Mouse (Mus musculus): Measurements from ENCODE around the gene Zcchc10. TPM values are rescaled to one million over a fixed set of nuclear protein-coding genes. Genes with fewer than 3 reads are reported as not detected.
"Not testable (repeated sequence)": the region's sequence is repeated elsewhere in the genome, so short reads cannot be mapped to it uniquely, and the experiment has no call there.

Gene Zcchc10
- polyA plus RNA-seq, 1 experiment from 2014 or later: 30.4 TPM

- WGBS: 93% methylated on average over 6 of the region's 6 CpGs
- peaks cover 7% of the 10 kb centered on the region for H3K4me1 ChIP-seq
- H3K36me3 ChIP-seq (replicated peaks): peaks cover 73% of the 10 kb centered on the region
- no peak overlapping the region for H3K27ac ChIP-seq (replicated peaks)
- H3K27me3 ChIP-seq (replicated peaks; ENCODE audit: low read depth, poor library complexity, severe bottlenecking): no peaks in the 10 kb centered on the region
- no peak for DNase-seq (ENCODE audit: low spot score)
- no peaks in the 10 kb centered on the region for H3K9me3 ChIP-seq
- H3K4me3 ChIP-seq: no peak overlapping the region
Observed at GRCm38 (mm10) chr11:53331121-53331520, 6.6 kb downstream of the Zcchc10 start.

- Histone ChIP-seq H3K36me3 (replicated peaks) (peaks cover 69% of the 10 kb centered on the region), H3K27ac (replicated peaks) (no peak overlapping the region), H3K9me3 (no peaks in the 10 kb centered on the region), H3K4me1 (peaks cover 7% of the 10 kb centered on the region), H3K4me3 (no peak overlapping the region), H3K27me3 (replicated peaks; ENCODE audit: low read depth, poor library complexity, severe bottlenecking) (no peaks in the 10 kb centered on the region)
- DNase-seq (ENCODE audit: low spot score): no peak
- 88% methylated on average over 14 of the region's 14 CpGs for WGBS
Observed at GRCm38 (mm10) chr11:53332076-53332680, 7.7 kb downstream of the Zcchc10 start.

GRCm38 (mm10) chr11:53335505-53336181, 11.2 kb downstream of the Zcchc10 start:
- Histone ChIP-seq H3K4me1 (peaks cover 7% of the 10 kb centered on the region), H3K27me3 (replicated peaks; ENCODE audit: low read depth, poor library complexity, severe bottlenecking) (no peaks in the 10 kb centered on the region), H3K36me3 (replicated peaks) (peaks cover 34% of the 10 kb centered on the region), H3K9me3 (no peaks in the 10 kb centered on the region), H3K27ac (replicated peaks) (no peak overlapping the region), H3K4me3 (no peak overlapping the region)
- WGBS: 35% methylated on average over 3 of the region's 3 CpGs
- no peak for DNase-seq (ENCODE audit: low spot score)

GRCm38 (mm10) chr11:53336182-53336571, 11.7 kb downstream of the Zcchc10 start:
- Histone ChIP-seq H3K36me3 (replicated peaks) (peaks cover 29% of the 10 kb centered on the region), H3K27me3 (replicated peaks; ENCODE audit: low read depth, poor library complexity, severe bottlenecking) (no peaks in the 10 kb centered on the region), H3K27ac (replicated peaks) (no peak overlapping the region), H3K4me3 (no peak overlapping the region), H3K4me1 (peaks cover 7% of the 10 kb centered on the region), H3K9me3 (no peaks in the 10 kb centered on the region)
- DNase-seq (ENCODE audit: low spot score): no peak

GRCm38 (mm10) chr11:53336924-53337323, 12.4 kb downstream of the Zcchc10 start:
- peaks cover 7% of the 10 kb centered on the region for H3K4me1 ChIP-seq
- H3K4me3 ChIP-seq: no peak overlapping the region
- H3K36me3 ChIP-seq (replicated peaks): peaks cover 22% of the 10 kb centered on the region
- no peak overlapping the region for H3K27ac ChIP-seq (replicated peaks)
- no peaks in the 10 kb centered on the region for H3K9me3 ChIP-seq
- H3K27me3 ChIP-seq (replicated peaks; ENCODE audit: low read depth, poor library complexity, severe bottlenecking): no peaks in the 10 kb centered on the region
- DNase-seq (ENCODE audit: low spot score): no peak
- whole genome bisulfite sequencing: 77% methylated on average over 1 of the region's 1 CpGs

- 62% methylated on average over 8 of the region's 8 CpGs for WGBS
Observed at GRCm38 (mm10) chr11:53337684-53338083, 13.2 kb downstream of the Zcchc10 start.

GRCm38 (mm10) chr11:53341019-53341418, 16.5 kb downstream of the Zcchc10 start:
- not testable (repeated sequence) for H3K9me3 ChIP-seq; H3K36me3 ChIP-seq (replicated peaks); H3K4me3 ChIP-seq; H3K27ac ChIP-seq (replicated peaks); DNase-seq (ENCODE audit: low spot score); H3K27me3 ChIP-seq (replicated peaks; ENCODE audit: low read depth, poor library complexity, severe bottlenecking)
- WGBS: 92% methylated on average over 10 of the region's 10 CpGs
- H3K4me1 ChIP-seq: peaks cover 11% of the 10 kb centered on the region

More at GRCm38 (mm10) chr11:53337684-53338083, 13.2 kb downstream of the Zcchc10 start:
- Histone ChIP-seq H3K27ac (replicated peaks) (no peak overlapping the region), H3K4me3 (no peak overlapping the region), H3K36me3 (replicated peaks) (peaks cover 14% of the 10 kb centered on the region), H3K27me3 (replicated peaks; ENCODE audit: low read depth, poor library complexity, severe bottlenecking) (no peaks in the 10 kb centered on the region), H3K9me3 (no peaks in the 10 kb centered on the region), H3K4me1 (peaks cover 10% of the 10 kb centered on the region)
- DNase-seq (ENCODE audit: low spot score): no peak

GRCm38 (mm10) chr11:53342711-53343110, 18.2 kb downstream of the Zcchc10 start:
- Histone ChIP-seq H3K36me3 (replicated peaks) (no peaks in the 10 kb centered on the region), H3K27me3 (replicated peaks; ENCODE audit: low read depth, poor library complexity, severe bottlenecking) (no peaks in the 10 kb centered on the region), H3K4me3 (no peak overlapping the region), H3K4me1 (peaks cover 12% of the 10 kb centered on the region), H3K9me3 (no peaks in the 10 kb centered on the region), H3K27ac (replicated peaks) (no peak overlapping the region)
- WGBS: 69% methylated on average over 5 of the region's 5 CpGs
- no peak for DNase-seq (ENCODE audit: low spot score)

GRCm38 (mm10) chr11:53345328-53345727, 20.8 kb downstream of the Zcchc10 start:
- Histone ChIP-seq H3K36me3 (replicated peaks) (no peaks in the 10 kb centered on the region), H3K27ac (replicated peaks) (no peak overlapping the region)

GRCm38 (mm10) chr11:53345738-53346137, 21.3 kb downstream of the Zcchc10 start:
- Histone ChIP-seq H3K27me3 (replicated peaks; ENCODE audit: low read depth, poor library complexity, severe bottlenecking) (no peaks in the 10 kb centered on the region), H3K27ac (replicated peaks) (no peak overlapping the region), H3K9me3 (no peaks in the 10 kb centered on the region), H3K4me1 (peaks cover 12% of the 10 kb centered on the region), H3K4me3 (no peak overlapping the region), H3K36me3 (replicated peaks) (no peaks in the 10 kb centered on the region)
- 20% methylated on average over 2 of the region's 2 CpGs for WGBS
- DNase-seq (ENCODE audit: low spot score): peak; percentile 30

More at GRCm38 (mm10) chr11:53345328-53345727, 20.8 kb downstream of the Zcchc10 start:
- H3K4me3 ChIP-seq: no peak overlapping the region
- H3K9me3 ChIP-seq: no peaks in the 10 kb centered on the region
- peaks cover 12% of the 10 kb centered on the region for H3K4me1 ChIP-seq
- no peaks in the 10 kb centered on the region for H3K27me3 ChIP-seq (replicated peaks; ENCODE audit: low read depth, poor library complexity, severe bottlenecking)
- DNase-seq (ENCODE audit: low spot score): no peak
- 28% methylated on average over 5 of the region's 5 CpGs for WGBS

- H3K9me3 ChIP-seq: no peaks in the 10 kb centered on the region
- peaks cover 14% of the 10 kb centered on the region for H3K4me1 ChIP-seq
- peak within 1 kb of the TSS; percentile 97 for H3K27ac ChIP-seq (replicated peaks)
- H3K4me3 ChIP-seq: peak within 1 kb of the TSS; percentile 87
- under 1% methylated on average over 127 of the region's 127 CpGs for WGBS
- H3K27me3 ChIP-seq (replicated peaks; ENCODE audit: low read depth, poor library complexity, severe bottlenecking): no peaks in the 10 kb centered on the region
- H3K36me3 ChIP-seq (replicated peaks): peaks cover 13% of the 10 kb centered on the region
- DNase-seq (ENCODE audit: low spot score): peak; percentile 93
Observed at GRCm38 (mm10) chr11:53350291-53351223, 26.1 kb downstream of the Zcchc10 start, which contains the start of gene Aff4. Aff4 (plus strand) TSS chr11:53350833.

- Histone ChIP-seq H3K36me3 (replicated peaks) (peaks cover 21% of the 10 kb centered on the region), H3K4me3 (peak overlapping the region; percentile 87), H3K27me3 (replicated peaks; ENCODE audit: low read depth, poor library complexity, severe bottlenecking) (no peaks in the 10 kb centered on the region), H3K27ac (replicated peaks) (peak overlapping the region; percentile 97), H3K4me1 (peaks cover 8% of the 10 kb centered on the region), H3K9me3 (no peaks in the 10 kb centered on the region)
- WGBS: under 1% methylated on average over 35 of the region's 35 CpGs
- DNase-seq (ENCODE audit: low spot score): peak; percentile 84
Observed at GRCm38 (mm10) chr11:53351224-53351942, 26.9 kb downstream of the Zcchc10 start.
